Mouse (Mus musculus): ENCODE data around the gene Gm20388. TPM values are rescaled to one million over a fixed set of nuclear protein-coding genes. Genes with fewer than 3 reads are reported as not detected.

Gm20388 gene
- polyA plus RNA-seq, 1 experiment = 28.1 TPM

DNA sequence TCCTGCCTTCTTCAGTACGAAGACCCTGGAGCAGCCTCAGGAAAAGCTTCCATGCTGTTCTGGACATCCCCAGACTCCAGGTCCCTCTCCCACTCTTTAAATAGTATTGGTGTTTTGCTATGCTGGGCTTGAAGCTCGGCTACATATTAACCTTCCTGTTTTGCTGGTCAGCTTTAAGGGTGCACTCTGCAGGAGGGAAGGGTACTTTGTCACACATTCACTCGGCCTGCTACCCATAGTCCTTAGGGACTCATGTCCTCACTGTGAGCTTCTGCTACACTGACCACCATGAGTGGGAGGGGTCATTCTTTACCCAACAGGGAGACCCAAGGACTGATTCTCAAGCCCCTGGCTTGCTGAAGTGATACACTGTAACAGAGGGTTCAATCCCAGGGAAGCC, 2520.0 kb downstream of the Gm20388 start:
- Histone ChIP-seq H3K36me3 (ENCODE audit: control insufficient read depth, insufficient read depth, low read length, poor library complexity, severe bottlenecking) (peaks cover 4% of the 10 kb centered on the region), H3K4me1 (ENCODE audit: control insufficient read depth, insufficient read depth, low read length) (no peaks in the 10 kb centered on the region), H3K9ac (ENCODE audit: low read depth, poor library complexity, severe bottlenecking) (no peak overlapping the region), H3K4me3 (ENCODE audit: low read depth, low read length) (no peak overlapping the region), H3K27ac (ENCODE audit: insufficient read depth, low read length) (no peak overlapping the region), H3K27me3 (ENCODE audit: control insufficient read depth, insufficient read depth, low read length, poor library complexity, severe bottlenecking) (no peaks in the 10 kb centered on the region), H3K9me3 (replicated peaks; ENCODE audit: control insufficient read depth, insufficient read depth, low read length, poor library complexity, severe bottlenecking) (no peaks in the 10 kb centered on the region)
- TF ChIP-seq POLR2A (IDR thresholded peaks at IDR 0.05; ENCODE audit: insufficient read depth, low read length) (no peak), CTCF (IDR thresholded peaks at IDR 0.05; ENCODE audit: low read depth, low read length) (no peak), EP300 (IDR thresholded peaks at IDR 0.05; ENCODE audit: insufficient read depth, low read depth, low read length) (no peak)

GRCm38 (mm10) chr8:122431694-122432442, 2521.2 kb downstream of the Gm20388 start:
- Histone ChIP-seq H3K4me1 (ENCODE audit: control insufficient read depth, insufficient read depth, low read length) (no peaks in the 10 kb centered on the region), H3K9me3 (replicated peaks; ENCODE audit: control insufficient read depth, insufficient read depth, low read length, poor library complexity, severe bottlenecking) (no peaks in the 10 kb centered on the region), H3K9ac (ENCODE audit: low read depth, poor library complexity, severe bottlenecking) (peak overlapping the region; percentile 71), H3K27ac (ENCODE audit: insufficient read depth, low read length) (no peak overlapping the region), H3K4me3 (ENCODE audit: low read depth, low read length) (peak overlapping the region; percentile 75), H3K36me3 (ENCODE audit: control insufficient read depth, insufficient read depth, low read length, poor library complexity, severe bottlenecking) (peaks cover 14% of the 10 kb centered on the region), H3K27me3 (ENCODE audit: control insufficient read depth, insufficient read depth, low read length, poor library complexity, severe bottlenecking) (no peaks in the 10 kb centered on the region)
- TF ChIP-seq EP300 (IDR thresholded peaks at IDR 0.05; ENCODE audit: insufficient read depth, low read depth, low read length) (no peak), POLR2A (IDR thresholded peaks at IDR 0.05; ENCODE audit: insufficient read depth, low read length) (no peak), CTCF (IDR thresholded peaks at IDR 0.05; ENCODE audit: low read depth, low read length) (no peak)

GRCm38 (mm10) chr8:122432443-122433268, 2522.0 kb downstream of the Gm20388 start, which contains the start of gene Cyba:
Gene Cyba (minus strand): TSS chr8:122432930.
- no peaks in the 10 kb centered on the region for H3K4me1 ChIP-seq (ENCODE audit: control insufficient read depth, insufficient read depth, low read length)
- TF ChIP-seq CTCF (IDR thresholded peaks at IDR 0.05; ENCODE audit: low read depth, low read length) = no peak
- TF ChIP-seq POLR2A (IDR thresholded peaks at IDR 0.05; ENCODE audit: insufficient read depth, low read length) = peak; percentile 68
- peak; percentile 76; the same call in 1 of the 2 replicates for TF ChIP-seq EP300 (IDR thresholded peaks at IDR 0.05; ENCODE audit: insufficient read depth, low read depth, low read length)
- peaks cover 14% of the 10 kb centered on the region for H3K36me3 ChIP-seq (ENCODE audit: control insufficient read depth, insufficient read depth, low read length, poor library complexity, severe bottlenecking)
- no peaks in the 10 kb centered on the region for H3K27me3 ChIP-seq (ENCODE audit: control insufficient read depth, insufficient read depth, low read length, poor library complexity, severe bottlenecking)
- peak within 1 kb of the TSS; percentile 10; the same call in 1 of the 2 replicates for H3K27ac ChIP-seq (ENCODE audit: insufficient read depth, low read length)
- H3K4me3 ChIP-seq (ENCODE audit: low read depth, low read length) = peak within 1 kb of the TSS; percentile 75
- peak within 1 kb of the TSS; percentile 71 for H3K9ac ChIP-seq (ENCODE audit: low read depth, poor library complexity, severe bottlenecking)
- H3K9me3 ChIP-seq (replicated peaks; ENCODE audit: control insufficient read depth, insufficient read depth, low read length, poor library complexity, severe bottlenecking) = no peaks in the 10 kb centered on the region

- no peak overlapping the region for H3K9ac ChIP-seq (ENCODE audit: low read depth, poor library complexity, severe bottlenecking)
- H3K27me3 ChIP-seq (ENCODE audit: control insufficient read depth, insufficient read depth, low read length, poor library complexity, severe bottlenecking) = no peaks in the 10 kb centered on the region
- peaks cover 14% of the 10 kb centered on the region for H3K36me3 ChIP-seq (ENCODE audit: control insufficient read depth, insufficient read depth, low read length, poor library complexity, severe bottlenecking)
- TF ChIP-seq EP300 (IDR thresholded peaks at IDR 0.05; ENCODE audit: insufficient read depth, low read depth, low read length) (no peak; the same call in 1 of the 2 replicates), CTCF (IDR thresholded peaks at IDR 0.05; ENCODE audit: low read depth, low read length) (peak; percentile 37)
- no peaks in the 10 kb centered on the region for H3K4me1 ChIP-seq (ENCODE audit: control insufficient read depth, insufficient read depth, low read length)
- no peaks in the 10 kb centered on the region for H3K9me3 ChIP-seq (replicated peaks; ENCODE audit: control insufficient read depth, insufficient read depth, low read length, poor library complexity, severe bottlenecking)
- H3K27ac ChIP-seq (ENCODE audit: insufficient read depth, low read length) = peak overlapping the region; percentile 10; the same call in 1 of the 2 replicates
- peak overlapping the region; percentile 75; the same call in 1 of the 2 replicates for H3K4me3 ChIP-seq (ENCODE audit: low read depth, low read length)
These were observed 2522.7 kb downstream of the Gm20388 start for GRCm38 (mm10) chr8:122433269-122433905.

DNA sequence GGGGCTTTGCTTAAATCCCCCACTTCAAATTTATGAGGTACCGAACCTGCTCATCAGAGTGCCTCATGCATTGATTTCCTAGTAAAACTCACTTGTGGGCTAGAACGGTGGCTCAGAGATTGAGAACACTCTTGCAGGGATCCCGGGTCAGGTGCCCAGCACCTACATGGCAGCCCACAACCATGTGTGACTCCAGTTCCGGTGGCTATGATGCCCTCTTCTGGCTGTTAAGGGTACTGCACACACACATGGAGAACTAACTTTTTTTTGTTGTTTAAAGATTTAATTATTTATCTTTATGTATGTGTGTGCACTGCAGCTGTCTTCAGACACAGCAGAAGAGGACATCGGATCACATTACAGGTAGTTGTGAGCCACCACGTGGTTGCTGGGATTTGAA, 2524.7 kb downstream of the Gm20388 start:
- Histone ChIP-seq H3K27ac (ENCODE audit: insufficient read depth, low read length) (no peak overlapping the region), H3K9ac (ENCODE audit: low read depth, poor library complexity, severe bottlenecking) (no peak overlapping the region), H3K9me3 (replicated peaks; ENCODE audit: control insufficient read depth, insufficient read depth, low read length, poor library complexity, severe bottlenecking) (no peaks in the 10 kb centered on the region), H3K27me3 (ENCODE audit: control insufficient read depth, insufficient read depth, low read length, poor library complexity, severe bottlenecking) (no peaks in the 10 kb centered on the region), H3K4me1 (ENCODE audit: control insufficient read depth, insufficient read depth, low read length) (no peaks in the 10 kb centered on the region), H3K4me3 (ENCODE audit: low read depth, low read length) (no peak overlapping the region), H3K36me3 (ENCODE audit: control insufficient read depth, insufficient read depth, low read length, poor library complexity, severe bottlenecking) (peaks cover 14% of the 10 kb centered on the region)
- no peak for TF ChIP-seq EP300 (IDR thresholded peaks at IDR 0.05; ENCODE audit: insufficient read depth, low read depth, low read length)
- TF ChIP-seq CTCF (IDR thresholded peaks at IDR 0.05; ENCODE audit: low read depth, low read length) = peak; percentile 49

Data from ES-Bruce4 (cell line).